Mouse (Mus musculus) embryo, embryonic 11 days (tissue): ENCODE results near the gene Ankef1.

ENCODE experiments used
- DNase-seq: peaks from one replicate; pipeline ENCODE4 v3.0.0-alpha.2; 2015

Gene Ankef1

GRCm38 (mm10) chr2:136501651-136502050 is at the start of gene Ankef1:
TSS of gene Ankef1 (plus strand) at chr2:136501910.
- no peak for DNase-seq

- no peak for DNase-seq
Observed at GRCm38 (mm10) chr2:136456468-136456867, 45.2 kb upstream of the Ankef1 start.

DNA sequence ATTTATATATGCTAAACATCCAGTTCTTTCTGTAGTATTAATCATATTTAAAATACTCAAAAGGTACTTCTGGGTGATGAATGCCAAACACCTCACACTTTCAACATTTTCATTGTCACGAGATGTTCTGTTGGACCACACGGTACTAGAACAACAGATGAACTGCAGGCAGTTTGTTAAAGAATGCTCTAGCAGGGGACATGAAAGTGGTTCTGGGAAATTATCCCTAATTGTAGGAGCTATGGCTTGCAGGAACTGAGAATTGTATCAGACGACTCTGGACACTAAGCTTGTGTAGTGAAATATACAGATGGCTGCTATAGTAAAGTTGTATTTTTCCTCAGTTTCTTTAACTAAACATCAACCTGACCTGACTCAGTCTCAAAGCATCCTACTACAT is 44.8 kb upstream of the Ankef1 start:
- DNase-seq: no peak

DNA sequence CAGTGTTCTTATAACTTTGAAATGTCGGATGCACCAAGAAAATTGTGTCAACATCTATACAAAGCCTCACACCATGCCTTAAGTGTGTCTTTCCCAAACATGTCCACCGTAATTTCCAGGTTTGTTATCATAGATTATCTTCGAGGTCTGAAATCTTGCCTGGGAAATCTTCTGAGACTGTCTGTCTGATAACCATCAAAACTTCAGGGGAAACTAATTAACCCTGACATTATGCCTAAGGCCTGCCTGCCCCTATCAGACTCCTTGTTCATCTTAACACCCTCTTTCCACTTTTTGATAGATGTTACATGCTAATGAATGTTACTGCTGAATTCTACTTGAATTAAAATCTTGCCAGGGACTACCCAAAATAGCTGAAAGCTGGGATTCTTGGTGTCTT is 24.1 kb upstream of the Ankef1 start:
- DNase-seq: no peak

- no peak for DNase-seq
Observed at GRCm38 (mm10) chr2:136482269-136482668, 19.4 kb upstream of the Ankef1 start.

DNA sequence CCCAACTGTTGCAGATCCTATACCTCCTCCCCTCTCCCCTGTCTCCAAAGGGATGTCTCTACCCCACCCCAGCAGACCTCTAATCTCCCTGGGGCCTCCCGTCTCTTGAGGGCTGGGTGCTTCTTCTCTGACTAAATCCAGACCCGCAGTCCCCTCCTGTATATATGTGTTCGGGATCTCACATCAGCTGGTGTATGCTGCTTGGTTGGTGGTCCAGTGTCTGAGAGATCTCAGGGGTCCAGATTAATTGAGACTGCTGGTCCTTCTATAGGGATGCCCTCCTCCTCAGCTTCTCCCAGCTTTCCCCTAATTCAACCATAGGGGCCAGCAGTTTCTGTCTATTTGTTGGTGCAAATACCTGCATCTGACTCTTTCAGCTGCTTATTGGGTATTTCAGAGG is 18.7 kb upstream of the Ankef1 start:
- DNase-seq: no peak

DNA sequence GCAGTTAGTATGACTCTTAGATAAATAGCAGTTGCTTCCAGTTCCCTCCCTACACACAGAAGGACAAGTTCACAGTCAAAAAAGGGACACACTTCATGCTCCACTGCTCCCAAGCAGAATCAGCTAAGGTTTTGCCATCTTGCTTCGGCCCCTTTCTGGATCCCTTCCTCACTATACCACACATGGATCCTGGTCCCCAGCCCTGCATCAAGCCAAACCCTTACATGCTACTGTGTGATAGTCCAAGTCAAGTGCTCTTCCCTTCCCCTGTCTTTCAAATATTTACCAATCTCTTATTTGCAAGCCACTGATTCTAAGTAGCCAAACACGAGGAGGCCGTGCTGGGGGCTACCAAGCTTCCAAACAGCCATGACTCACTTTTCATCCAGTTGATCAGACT is 16.8 kb upstream of the Ankef1 start:
- DNase-seq: no peak

GRCm38 (mm10) chr2:136485401-136485800 is 16.3 kb upstream of the Ankef1 start:
- no peak for DNase-seq

- peak; percentile 89 for DNase-seq
Observed at GRCm38 (mm10) chr2:136485815-136486619, 15.7 kb upstream of the Ankef1 start.

- no peak for DNase-seq
Observed at GRCm38 (mm10) chr2:136486986-136487385, 14.7 kb upstream of the Ankef1 start.

- DNase-seq: peak; percentile 50
Observed at GRCm38 (mm10) chr2:136511073-136511472, 9.4 kb downstream of the Ankef1 start.

GRCm38 (mm10) chr2:136511756-136512155 is 10.0 kb downstream of the Ankef1 start:
- DNase-seq: no peak

DNA sequence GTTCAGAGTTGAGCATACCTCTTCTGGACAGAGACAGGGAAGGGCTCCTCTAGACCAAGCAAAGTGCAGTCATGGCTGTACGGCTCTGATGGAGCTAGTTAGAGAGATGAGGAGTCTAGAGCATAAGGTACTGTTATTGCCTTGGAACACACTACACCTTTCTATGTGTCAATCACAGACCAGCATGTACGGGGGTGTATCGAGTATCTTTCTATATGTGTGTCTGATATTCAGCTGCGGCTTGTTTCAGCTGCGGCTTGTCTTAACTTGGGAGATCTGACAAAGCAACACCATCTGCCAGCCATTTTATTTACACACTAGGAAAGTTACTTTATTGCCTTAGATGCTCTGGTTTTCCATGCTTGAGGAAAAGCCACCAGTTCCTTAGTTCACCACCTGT is 11.1 kb downstream of the Ankef1 start:
- no peak for DNase-seq

DNA sequence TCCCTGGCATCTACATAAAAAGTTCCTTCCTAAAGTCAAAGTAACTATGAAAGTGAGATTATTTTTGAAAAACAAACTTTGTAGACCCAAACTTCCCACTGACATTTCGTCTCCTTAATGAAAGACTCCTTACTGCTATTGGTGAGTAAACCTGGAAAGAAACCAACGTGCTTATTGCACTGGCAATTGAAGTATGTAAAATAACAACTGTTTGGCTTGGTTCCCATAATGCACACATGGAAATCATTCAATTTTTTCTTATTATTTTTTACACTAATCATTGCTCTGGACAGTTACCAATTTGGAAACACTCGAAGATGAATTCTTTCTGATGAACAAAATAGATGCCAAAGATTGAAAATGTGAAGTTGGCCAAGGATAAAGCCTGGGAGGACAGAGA is 12.1 kb downstream of the Ankef1 start:
- no peak for DNase-seq

- DNase-seq: no peak
Observed at GRCm38 (mm10) chr2:136515501-136515900, 13.8 kb downstream of the Ankef1 start.

DNA sequence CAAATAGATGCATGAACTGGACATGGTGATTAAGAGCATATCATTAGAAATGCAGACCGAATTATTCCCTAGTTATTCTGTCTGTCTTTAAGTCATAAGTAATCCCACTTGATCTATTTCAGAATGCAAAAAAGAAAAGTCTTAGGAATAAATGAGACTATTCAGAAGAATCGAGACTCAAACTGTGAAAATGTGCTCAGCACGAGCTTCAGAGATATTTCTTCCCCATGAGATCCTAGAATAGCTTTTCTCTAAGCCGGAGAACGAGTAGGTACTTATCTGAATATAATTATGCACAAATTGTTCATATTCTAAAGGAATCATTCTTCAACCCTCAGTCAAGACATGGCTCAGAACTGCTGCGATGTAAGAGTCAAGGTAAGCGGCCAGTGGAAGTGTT is 27.2 kb downstream of the Ankef1 start:
- no peak for DNase-seq

DNA sequence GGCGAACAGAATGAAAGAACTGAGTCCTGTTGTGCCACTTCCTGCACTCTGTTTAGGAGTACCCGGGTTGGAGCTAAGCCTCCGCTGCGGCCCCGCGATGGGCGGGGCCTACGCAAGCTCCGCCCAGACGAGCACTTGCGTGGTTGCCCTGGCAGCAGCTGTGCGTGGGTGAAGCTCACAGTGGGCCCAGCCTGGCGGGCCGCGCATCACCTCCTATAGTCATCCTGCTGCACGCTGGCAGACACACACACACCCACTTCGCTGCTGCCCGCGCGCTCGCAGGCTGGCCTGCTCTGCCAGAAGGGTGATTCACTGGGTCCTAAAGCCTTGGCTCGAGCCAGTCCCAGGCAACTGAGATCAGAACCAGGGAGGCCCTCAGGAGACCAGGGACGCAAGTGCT is 30.3 kb downstream of the Ankef1 start:
- DNase-seq: peak; percentile 91

GRCm38 (mm10) chr2:136558020-136558419 is 56.3 kb downstream of the Ankef1 start:
- DNase-seq: peak; percentile 13

GRCm38 (mm10) chr2:136562336-136562735 is 60.6 kb downstream of the Ankef1 start:
- no peak for DNase-seq

DNA sequence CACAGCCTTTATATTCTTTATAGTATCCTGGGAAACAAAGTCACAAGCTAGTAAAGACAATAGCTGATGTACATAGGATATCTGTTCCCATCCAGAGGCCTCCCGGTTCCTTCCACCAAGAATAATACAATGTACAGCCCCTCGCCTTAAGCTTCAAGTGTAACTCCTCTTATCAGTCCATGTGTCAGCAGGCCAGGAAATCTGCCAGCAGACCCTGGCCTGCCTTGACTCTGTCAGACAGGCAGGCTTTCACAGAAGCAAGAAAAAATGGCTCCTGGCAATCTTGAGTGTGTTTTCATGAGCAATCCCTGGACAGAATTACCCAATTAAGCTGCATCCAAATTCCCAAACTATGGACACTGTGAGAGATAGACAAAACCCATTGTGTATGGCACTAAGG is 69.1 kb downstream of the Ankef1 start:
- DNase-seq: no peak

- no peak for DNase-seq
Observed at GRCm38 (mm10) chr2:136582762-136583161, 81.1 kb downstream of the Ankef1 start.

DNA sequence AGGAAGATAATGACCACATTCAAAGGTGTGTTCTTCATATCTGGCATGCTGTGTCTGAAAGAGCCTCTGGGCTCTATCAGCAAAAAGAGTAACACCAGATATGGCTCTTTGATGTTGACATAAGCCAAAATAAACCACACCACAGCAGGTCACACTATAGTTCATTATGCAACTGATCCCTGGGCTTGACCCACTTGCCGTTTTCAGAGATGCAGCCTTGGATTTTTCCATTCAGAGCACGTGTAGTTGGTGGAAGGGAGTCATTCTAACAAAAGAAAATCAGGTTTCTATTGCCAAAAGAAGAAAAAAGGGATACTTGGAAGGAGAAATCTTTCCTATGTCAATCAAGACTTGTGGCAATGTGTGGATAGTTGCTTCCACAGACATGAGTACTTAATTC is 87.1 kb downstream of the Ankef1 start:
- no peak for DNase-seq

GRCm38 (mm10) chr2:136596451-136596850 is 94.7 kb downstream of the Ankef1 start:
- DNase-seq: peak; percentile 62

- DNase-seq: no peak
Observed at GRCm38 (mm10) chr2:136598743-136599142, 97.0 kb downstream of the Ankef1 start.

GRCm38 (mm10) chr2:136600651-136601170 is 99.0 kb downstream of the Ankef1 start:
- no peak for DNase-seq
